Mouse (Mus musculus) MEL (cell line): ENCODE results near the gene Il17rc. TPM values are rescaled to one million over a fixed set of nuclear protein-coding genes. Genes with fewer than 3 reads are reported as not detected.

Source experiments
- DNase-seq: peaks from one replicate; pipeline ENCODE4 v3.0.0; 2011; ENCODE audit warnings: low read depth, low spot score
- H3K27ac ChIP-seq: 2 replicates; pipeline ENCODE4 v1.5.1; 2012; ENCODE audit warnings: low read depth, mild to moderate bottlenecking, control low read depth, low read length, moderate library complexity; ENCODE audit not compliant: control insufficient read depth
- H3K27me3 ChIP-seq, 2 experiments: fragments of 150-350 bp in 1 of 2; sonication (generic) in 1 of 2; 2 replicates each; pipeline ENCODE4 v1.6.1; 2012; ENCODE audit warnings: low read length in 2 of 2, mild to moderate bottlenecking in 2 of 2, improper control_type of control experiment in 1 of 2, moderate library complexity in 1 of 2; ENCODE audit not compliant: insufficient read depth in 2 of 2, control insufficient read depth in 1 of 2
- H3K36me3 ChIP-seq, 2 experiments: 2 replicates each; pipeline ENCODE4 v1.6.1; 2012 to 2014; ENCODE audit warnings: low read length in 2 of 2, improper control_type of control experiment in 1 of 2, inconsistent platforms in 1 of 2, mild to moderate bottlenecking in 1 of 2; ENCODE audit not compliant: insufficient read depth in 2 of 2, control insufficient read depth in 1 of 2
- H3K4me1 ChIP-seq, 2 experiments: fragments of 150-350 bp in 1 of 2; sonication (generic) in 1 of 2; 2 replicates each; pipeline ENCODE4 v1.6.1; 2012; ENCODE audit warnings: low read length in 2 of 2, improper control_type of control experiment in 1 of 2, mild to moderate bottlenecking in 1 of 2; ENCODE audit not compliant: insufficient read depth in 2 of 2, control insufficient read depth in 1 of 2
- H3K4me3 ChIP-seq, 2 experiments: fragments of 150-350 bp in 1 of 2; sonication (generic) in 1 of 2; 2 replicates each; pipeline ENCODE4 v1.5.1; 2012; ENCODE audit warnings: low read depth in 2 of 2, low read length in 2 of 2, mild to moderate bottlenecking in 2 of 2, moderate library complexity in 2 of 2, control low read depth in 1 of 2, improper control_type of control experiment in 1 of 2; ENCODE audit not compliant: control insufficient read depth in 1 of 2, insufficient read depth in 1 of 2
- H3K79me2 ChIP-seq: 2 replicates; pipeline ENCODE4 v1.6.1; 2012; ENCODE audit warnings: mild to moderate bottlenecking, low read length, moderate library complexity; ENCODE audit not compliant: control insufficient read depth, poor library complexity, insufficient read depth
- H3K9ac ChIP-seq: 2 replicates; pipeline ENCODE4 v1.6.1; 2012; ENCODE audit warnings: low read depth, mild to moderate bottlenecking, control low read depth, low read length, moderate library complexity; ENCODE audit not compliant: control insufficient read depth, poor library complexity, severe bottlenecking
- H3K9me3 ChIP-seq: fragments of 150-350 bp; sonication (generic); replicated peaks from 2 replicates; pipeline ENCODE4 v1.6.1; 2012; ENCODE audit warnings: mild to moderate bottlenecking, low read length, improper control_type of control experiment, moderate library complexity; ENCODE audit not compliant: insufficient read depth
- BHLHE40 ChIP-seq: IDR thresholded peaks from 2 replicates; pipeline ENCODE4 v1.6.1; 2012; ENCODE audit warnings: low read depth, mild to moderate bottlenecking, inconsistent platforms, low read length, improper control_type of control experiment, borderline replicate concordance
- CTCF ChIP-seq, 3 experiments: IDR thresholded peaks in 2 of 3; conservative IDR thresholded peaks in 1 of 3; 2 replicates each; pipeline ENCODE4 v1.5.1; 2011 to 2012; ENCODE audit warnings: low read length in 3 of 3, low read depth in 2 of 3, mild to moderate bottlenecking in 2 of 3, improper control_type of control experiment in 1 of 3, inconsistent platforms in 1 of 3, mixed read lengths in 1 of 3, moderate library complexity in 1 of 3; ENCODE audit not compliant: control insufficient read depth in 1 of 3, insufficient read depth in 1 of 3, poor library complexity in 1 of 3, severe bottlenecking in 1 of 3
- E2F4 ChIP-seq: IDR thresholded peaks from 2 replicates; pipeline ENCODE4 v1.6.1; 2011; ENCODE audit warnings: low read depth, low read length, improper control_type of control experiment, borderline replicate concordance
- EP300 ChIP-seq, 2 experiments: IDR thresholded peaks; 2 replicates each; pipeline ENCODE4 v1.6.1; 2011; ENCODE audit warnings: improper control_type of control experiment in 2 of 2, low read length in 2 of 2, low read depth in 1 of 2, mild to moderate bottlenecking in 1 of 2
- ETS1 ChIP-seq: IDR thresholded peaks from 2 replicates; pipeline ENCODE4 v1.6.1; 2012; ENCODE audit warnings: low read depth, mild to moderate bottlenecking, inconsistent platforms, low read length, improper control_type of control experiment, moderate library complexity
- GABPA ChIP-seq: IDR thresholded peaks from 2 replicates; pipeline ENCODE4 v1.6.1; 2012; ENCODE audit warnings: low read depth, mild to moderate bottlenecking, inconsistent platforms, low read length, improper control_type of control experiment, moderate library complexity
- GATA1 ChIP-seq: IDR thresholded peaks from 2 replicates; pipeline ENCODE4 v1.6.1; 2011; ENCODE audit warnings: low read depth, low read length, improper control_type of control experiment
- HCFC1 ChIP-seq: IDR thresholded peaks from 2 replicates; pipeline ENCODE4 v1.6.1; 2012; ENCODE audit warnings: low read depth, mild to moderate bottlenecking, inconsistent platforms, low read length, improper control_type of control experiment, moderate library complexity
- KAT2A ChIP-seq: conservative IDR thresholded peaks from 2 replicates; pipeline ENCODE4 v1.6.1; 2012; ENCODE audit warnings: low read depth, low read length, improper control_type of control experiment, inconsistent platforms
- MAX ChIP-seq: IDR thresholded peaks from 2 replicates; pipeline ENCODE4 v1.6.1; 2011; ENCODE audit warnings: low read length, improper control_type of control experiment
- MAZ ChIP-seq: IDR thresholded peaks from 2 replicates; pipeline ENCODE4 v1.6.1; 2012; ENCODE audit warnings: low read depth, mild to moderate bottlenecking, inconsistent platforms, low read length, improper control_type of control experiment
- MEF2A ChIP-seq: IDR thresholded peaks from 2 replicates; pipeline ENCODE4 v1.6.1; 2014; ENCODE audit warnings: low read depth, mild to moderate bottlenecking, inconsistent platforms, low read length, improper control_type of control experiment; ENCODE audit not compliant: poor library complexity, insufficient replicate concordance, severe bottlenecking; ENCODE audit errors: extremely low read depth
- MXI1 ChIP-seq: IDR thresholded peaks from 2 replicates; pipeline ENCODE4 v1.6.1; 2011; ENCODE audit warnings: mild to moderate bottlenecking, low read depth, low read length, improper control_type of control experiment
- MYC ChIP-seq: IDR thresholded peaks from 2 replicates; pipeline ENCODE4 v1.6.1; 2011; ENCODE audit warnings: low read depth, mild to moderate bottlenecking, low read length, improper control_type of control experiment, moderate library complexity
- NRF1 ChIP-seq: IDR thresholded peaks from 2 replicates; pipeline ENCODE4 v1.6.1; 2014; ENCODE audit warnings: low read depth, mild to moderate bottlenecking, inconsistent platforms, low read length, improper control_type of control experiment, moderate library complexity; ENCODE audit not compliant: poor library complexity, insufficient read depth, severe bottlenecking
- POLR2A ChIP-seq, 2 experiments: IDR thresholded peaks; 2 replicates each; pipeline ENCODE4 v1.6.1; 2011 to 2012; ENCODE audit warnings: low read length in 2 of 2, mild to moderate bottlenecking in 2 of 2, control low read depth in 1 of 2, improper control_type of control experiment in 1 of 2, low read depth in 1 of 2, moderate library complexity in 1 of 2; ENCODE audit not compliant: control insufficient read depth in 1 of 2, insufficient read depth in 1 of 2, poor library complexity in 1 of 2
- POLR2AphosphoS2 ChIP-seq: IDR thresholded peaks from 2 replicates; pipeline ENCODE4 v1.6.1; 2011; ENCODE audit warnings: low read length, improper control_type of control experiment
- RAD21 ChIP-seq: IDR thresholded peaks from 2 replicates; pipeline ENCODE4 v1.6.1; 2011; ENCODE audit warnings: mild to moderate bottlenecking, low read depth, low read length, improper control_type of control experiment
- RCOR1 ChIP-seq: IDR thresholded peaks from 2 replicates; pipeline ENCODE4 v1.6.1; 2012; ENCODE audit warnings: low read depth, mild to moderate bottlenecking, inconsistent platforms, low read length, improper control_type of control experiment
- SIN3A ChIP-seq: IDR thresholded peaks from 2 replicates; pipeline ENCODE4 v1.6.1; 2012; ENCODE audit warnings: low read length, improper control_type of control experiment, inconsistent platforms
- SMC3 ChIP-seq: IDR thresholded peaks from 2 replicates; pipeline ENCODE4 v1.6.1; 2011; ENCODE audit warnings: low read depth, low read length, improper control_type of control experiment
- TAL1 ChIP-seq: IDR thresholded peaks from 2 replicates; pipeline ENCODE4 v1.6.1; 2012; ENCODE audit warnings: mild to moderate bottlenecking, inconsistent platforms, low read length, moderate library complexity, mixed read lengths
- TCF12 ChIP-seq: IDR thresholded peaks from 2 replicates; pipeline ENCODE4 v1.6.1; 2014; ENCODE audit warnings: low read depth, mild to moderate bottlenecking, inconsistent platforms, low read length, improper control_type of control experiment, moderate library complexity
- USF1 ChIP-seq: IDR thresholded peaks from 2 replicates; pipeline ENCODE4 v1.6.1; 2014; ENCODE audit warnings: low read depth, mild to moderate bottlenecking, inconsistent platforms, low read length, improper control_type of control experiment, moderate library complexity
- USF2 ChIP-seq, 2 experiments: IDR thresholded peaks; 2 replicates each; pipeline ENCODE4 v1.6.1; 2011 to 2012; ENCODE audit warnings: improper control_type of control experiment in 2 of 2, low read length in 2 of 2, borderline replicate concordance in 1 of 2, inconsistent platforms in 1 of 2, low read depth in 1 of 2, mild to moderate bottlenecking in 1 of 2; ENCODE audit not compliant: insufficient read depth in 1 of 2
- ZC3H11A ChIP-seq: IDR thresholded peaks from 2 replicates; pipeline ENCODE4 v1.6.1; 2012; ENCODE audit warnings: low read depth, mild to moderate bottlenecking, inconsistent platforms, low read length, improper control_type of control experiment
- ZKSCAN1 ChIP-seq: IDR thresholded peaks from 2 replicates; pipeline ENCODE4 v1.6.1; 2012; ENCODE audit warnings: low read depth, mild to moderate bottlenecking, inconsistent platforms, low read length, improper control_type of control experiment, moderate library complexity
- ZNF384 ChIP-seq: IDR thresholded peaks from 2 replicates; pipeline ENCODE4 v1.6.1; 2012; ENCODE audit warnings: low read depth, mild to moderate bottlenecking, inconsistent platforms, low read length, improper control_type of control experiment
- polyA plus RNA-seq, 2 experiments: library from polyadenylated mRNA; stranded (reverse) in 1 of 2; unstranded in 1 of 2; fragments of >175 nt in 1 of 2; fragments of >200 nt in 1 of 2; gene quantifications; 2 replicates each; pipeline versions ENCODE4 v1.2.1 to v1.2.4; 2012; ENCODE audit warnings: low replicate concordance in 2 of 2, low read depth in 1 of 2; ENCODE audit not compliant: insufficient read length in 2 of 2, insufficient read depth in 1 of 2, missing spikeins in 1 of 2
- total RNA-seq: library from RNA; depleted of rRNA; stranded (reverse); fragments of 300-350 nt; gene quantifications from 2 replicates; pipeline ENCODE4 v1.2.3, GENCODE M21; 2012; rRNA removed

Gene Il17rc
- total RNA-seq: 0.52 and 1.2 TPM in 2 replicates
- polyA plus RNA-seq: 1 to 10 TPM in 1 of 2 experiments, not detected in 1; 1.8 TPM

- no peak within 1 kb of the TSS for H3K4me3 ChIP-seq
- 0 out of 4 replicates have a peak, but pooled peaks cover 0 to 2% of the 10 kb centered on the region in 2 experiments for H3K27me3 ChIP-seq
- H3K36me3 ChIP-seq: no peaks in the 10 kb centered on the region; a peak in 1 of 4 replicates
- TF ChIP-seq RAD21 (no peak), SMC3 (no peak), E2F4 (no peak), POLR2AphosphoS2 (no peak), USF2 (IDR thresholded peaks at IDR 0.05; ENCODE audit: borderline replicate concordance in 1 of 2, insufficient read depth in 1 of 2, low read depth in 1 of 2, low read length in 2 of 2) (no peak), ZC3H11A (no peak), MXI1 (no peak), NRF1 (no peak), CTCF (IDR thresholded peaks at IDR 0.05 in 2 of 3, conservative IDR thresholded peaks at IDR 0.05 in 1 of 3; ENCODE audit: control insufficient read depth in 1 of 3, insufficient read depth in 1 of 3, low read depth in 2 of 3, low read length in 3 of 3, poor library complexity in 1 of 3, severe bottlenecking in 1 of 3) (no peak), KAT2A (no peak)
- TF ChIP-seq, all 39 proteins: peak for 0
- Histone ChIP-seq H3K9me3 (no peaks in the 10 kb centered on the region), H3K27ac (no peak within 1 kb of the TSS), H3K79me2 (no peaks in the 10 kb centered on the region), H3K9ac (no peak within 1 kb of the TSS), H3K4me1 (peaks cover 4 to 14% of the 10 kb centered on the region in 2 experiments; a peak in 3 of 4 replicates)
- DNase-seq: no peak
These were observed at the start of gene Il17rc for GRCm38 (mm10) chr6:113471297-113471936. Il17rc (plus strand) TSS chr6:113471427.

GRCm38 (mm10) chr6:113423000-113423399 lies 48.2 kb upstream of the Il17rc start:
- H3K9me3 ChIP-seq: no peaks in the 10 kb centered on the region
- TF ChIP-seq TAL1: peak; percentile 77
- TF ChIP-seq USF2 (IDR thresholded peaks at IDR 0.05; ENCODE audit: borderline replicate concordance in 1 of 2, insufficient read depth in 1 of 2, low read depth in 1 of 2, low read length in 2 of 2): peak in 1 of 2 experiments; percentile 78; a peak in 2 of 4 replicates
- TF ChIP-seq SIN3A: peak; percentile 51; the same call in 1 of the 2 replicates
- TF ChIP-seq ZKSCAN1: no peak
- TF ChIP-seq GATA1: peak; percentile 38; the same call in 1 of the 2 replicates
- TF ChIP-seq MXI1: peak; percentile 53; the same call in 1 of the 2 replicates
- peak; percentile 91 for TF ChIP-seq ETS1
- TF ChIP-seq NRF1: no peak
- peak; percentile 60 to 79 for TF ChIP-seq EP300 (IDR thresholded peaks at IDR 0.05; ENCODE audit: low read depth in 1 of 2, low read length in 2 of 2)
- peak; percentile 84 for TF ChIP-seq TCF12
- TF ChIP-seq GABPA: no peak
- no peak for TF ChIP-seq POLR2A (IDR thresholded peaks at IDR 0.05; ENCODE audit: control insufficient read depth in 1 of 2, insufficient read depth in 1 of 2, low read depth in 1 of 2, low read length in 2 of 2, poor library complexity in 1 of 2)
- peak; percentile 94 for TF ChIP-seq USF1
- TF ChIP-seq RCOR1: peak; percentile 40; the same call in 1 of the 2 replicates
- TF ChIP-seq MYC: peak; percentile 60; the same call in 1 of the 2 replicates
- no peak for TF ChIP-seq MAZ
- peak; percentile 67 for TF ChIP-seq BHLHE40
- TF ChIP-seq MEF2A: no peak; the same call in 1 of the 2 replicates
- peak; percentile 87 for TF ChIP-seq MAX
- 0 out of 2 replicates have a peak, but pooled peaks have one; percentile 40 for TF ChIP-seq HCFC1
- TF ChIP-seq ZNF384: peak; percentile 73; the same call in 1 of the 2 replicates
- no peaks in the 10 kb centered on the region for H3K27me3 ChIP-seq
- no peak overlapping the region for H3K27ac ChIP-seq
- H3K4me3 ChIP-seq: peak overlapping the region in 1 of 2 experiments; percentile 19; a peak in 1 of 4 replicates
- peak; percentile 75 for DNase-seq
- peaks cover 0 to 6% of the 10 kb centered on the region in 2 experiments; a peak in 2 of 4 replicates for H3K36me3 ChIP-seq
- H3K4me1 ChIP-seq: peaks cover 6 to 20% of the 10 kb centered on the region in 2 experiments; a peak in 3 of 4 replicates
- H3K9ac ChIP-seq: no peak overlapping the region
- H3K79me2 ChIP-seq: peaks cover 6% of the 10 kb centered on the region
